Mouse (Mus musculus) G1E (cell line): ENCODE data around the gene Pld5.

Source experiments
- CTCF ChIP-seq: IDR thresholded peaks from 2 replicates; pipeline ENCODE4 v1.5.1; 2012; ENCODE audit warnings: low read depth, low read length, inconsistent platforms, mixed read lengths
- GATA1 ChIP-seq: IDR thresholded peaks from 2 replicates; pipeline ENCODE4 v1.6.1; 2012; ENCODE audit warnings: borderline replicate concordance, low read length, inconsistent platforms, mixed read lengths

DNA sequence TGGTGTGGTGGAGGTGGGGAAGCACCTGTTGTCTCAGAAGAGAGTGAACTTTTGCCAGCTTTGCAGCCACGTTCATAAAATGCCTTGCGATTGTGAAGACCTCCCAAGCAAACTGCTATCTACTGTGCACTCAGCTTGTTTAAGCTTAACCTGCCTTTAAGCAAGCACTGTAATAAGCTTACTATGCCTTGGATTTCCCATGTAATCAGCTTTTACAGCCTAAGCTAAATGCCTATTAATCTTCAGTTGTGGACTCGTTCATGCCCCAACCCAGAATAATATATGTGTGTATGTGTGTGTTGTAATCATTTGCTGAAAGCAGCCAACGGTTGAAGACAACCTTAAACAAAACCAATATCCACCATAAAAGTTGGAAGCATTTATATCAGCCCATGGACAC lies 232.1 kb downstream of the Pld5 start:
- TF ChIP-seq CTCF (no peak), GATA1 (no peak)
